ENCODE assay signal across 8 mouse cellular contexts in genomic region chr4:94603031-94603629, GRCm38 (mm10). TPM values are rescaled to one million over a fixed set of nuclear protein-coding genes. Genes with fewer than 3 reads are reported as not detected.
DNase-seq lines count a peak whose midpoint lies in the region; ATAC-seq lines count a peak whose summit lies in the region.

Gene Plaa (minus strand): TSS chr4:94603244.

- peak within 1 kb of the TSS; percentile 96 for H3K4me3 ChIP-seq in intestine, embryonic 14.5 days (ENCODE audit: low read depth, low read length)

- H3K27ac ChIP-seq in intestine, embryonic 14.5 days (ENCODE audit: low read depth): peak within 1 kb of the TSS; percentile 92

- peak; percentile 93 to 97 for DNase-seq in adrenal gland, adult (ENCODE audit: inconsistent age in 2 of 2, low spot score in 1 of 2)
- peak; percentile 95 for DNase-seq in embryo, embryonic 10.5 days (ENCODE audit: low spot score)
- peak; percentile 89 for DNase-seq in gastrocnemius, postnatal 25 days
- peak; percentile 98 for DNase-seq in intestine, embryonic 14.5 days (ENCODE audit: low spot score)
- DNase-seq in left cerebral cortex, postnatal 14 days (ENCODE audit: low spot score in 2 of 2): peak; percentile 95
- peak; percentile 93 for DNase-seq in mesoderm, embryonic 11.5 days (ENCODE audit: low read depth, low spot score)
- peak; percentile 90 to 92 for DNase-seq in right cerebral cortex, postnatal 36 days (ENCODE audit: low spot score in 2 of 2)
- peak; percentile 93 for DNase-seq in yolk sac, embryonic 10.5 days (ENCODE audit: low spot score)

- peaks cover 11% of the 10 kb centered on the region for H3K4me1 ChIP-seq in intestine, embryonic 14.5 days (replicated peaks; ENCODE audit: control insufficient read depth, insufficient read depth, low read length)

- H3K4me2 ChIP-seq in intestine, embryonic 14.5 days (ENCODE audit: low read length): peak within 1 kb of the TSS; percentile 90

- H3K36me3 ChIP-seq in intestine, embryonic 14.5 days (ENCODE audit: control insufficient read depth, insufficient read depth, low read length): no peaks in the 10 kb centered on the region

- peak within 1 kb of the TSS; percentile 95 for H3K9ac ChIP-seq in intestine, embryonic 14.5 days (ENCODE audit: low read length)

- under 1% methylated on average over 61 of the region's 61 CpGs for WGBS in intestine, embryonic 14.5 days

- no peaks in the 10 kb centered on the region for H3K9me3 ChIP-seq in intestine, embryonic 14.5 days (ENCODE audit: control insufficient read depth, low read length)

- intact Hi-C loops in left cerebral cortex, postnatal 14 days (cut with DNase I): no loop called here

- H3K27me3 ChIP-seq in intestine, embryonic 14.5 days (replicated peaks; ENCODE audit: control insufficient read depth, insufficient read depth, low read length): no peaks in the 10 kb centered on the region

- ATAC-seq in intestine, embryonic 14.5 days (replicated peaks; ENCODE audit: low FRiP score, low TSS enrichment, low read depth): peak; percentile 99

RNA-seq across cellular contexts. Expression of gene Plaa, which starts in this region (rescaled TPM):
- 10 to 100 TPM; 32.0 to 35.6 TPM for total RNA-seq in gastrocnemius, postnatal 25 days (2021)
- 63.9 and 67.2 TPM in 2 replicates for polyA plus RNA-seq in intestine, embryonic 14.5 days (2014; fragmentation: Nextera tagmentation; extraction: Ambion mirVana)
- total RNA-seq in left cerebral cortex, postnatal 14 days (2021): 10 to 100 TPM; 54.7 to 57.7 TPM

Comparison
In these comparisons a context has a peak if more than half of its experiments do, and no peak if none do; other contexts are left out.
1. Peak in every context shown above with its lines: DNase-seq, ATAC-seq, H3K4me3 ChIP-seq and H3K27ac ChIP-seq.